Mouse (Mus musculus): ENCODE measurements around the gene Tex52.

GRCm38 (mm10) chr6:128408544-128409125, 33.4 kb downstream of the Tex52 start:
- TF ChIP-seq CTCF (IDR thresholded peaks at IDR 0.05; ENCODE audit: low read depth, low read length) (no peak), POLR2A (IDR thresholded peaks at IDR 0.05; ENCODE audit: extremely low read depth, insufficient read depth, low read length) (no peak)

Measured in liver, adult 2 months (tissue).